Mouse (Mus musculus) lung, embryonic 16.5 days (tissue): ENCODE measurements around the gene Hoxd8. TPM values are rescaled to one million over a fixed set of nuclear protein-coding genes. Genes with fewer than 3 reads are reported as not detected.
A peak's percentile ranks its signal among the peaks of the same experiment; 100 is the strongest.

Experiments used
- ATAC-seq: fragments of 200-750 bp; cut with Nextera tagmentation; 2 replicates; pipeline ENCODE4 v1.8.0; 2017; ENCODE audit warnings: low read depth, mild to moderate bottlenecking, moderate library complexity
- H3K27ac ChIP-seq: fragments of 300-500 bp; sonication (generic); 2 replicates; pipeline ENCODE4 v1.5.1; 2014; ENCODE audit warnings: mild to moderate bottlenecking, control low read depth, low read length
- H3K27me3 ChIP-seq: fragments of 300-500 bp; sonication (generic); 2 replicates; pipeline ENCODE4 v1.6.1; 2014; ENCODE audit warnings: low read depth, low read length, mixed read lengths; ENCODE audit not compliant: control insufficient read depth, insufficient read depth
- H3K36me3 ChIP-seq: fragments of 300-500 bp; sonication (generic); 2 replicates; pipeline ENCODE4 v1.6.1; 2014; ENCODE audit warnings: low read length; ENCODE audit not compliant: control insufficient read depth, insufficient read depth
- H3K4me1 ChIP-seq: fragments of 300-500 bp; sonication (generic); replicated peaks from 2 replicates; pipeline ENCODE4 v1.6.1; 2014; ENCODE audit warnings: low read length, mixed read lengths; ENCODE audit not compliant: control insufficient read depth, insufficient read depth
- H3K4me2 ChIP-seq: fragments of 300-500 bp; sonication (generic); 2 replicates; pipeline ENCODE4 v1.6.1; 2014; ENCODE audit warnings: low read depth, low read length, control low read depth
- H3K4me3 ChIP-seq: fragments of 300-500 bp; sonication (generic); 2 replicates; pipeline ENCODE4 v1.5.1; 2014; ENCODE audit warnings: mild to moderate bottlenecking, low read length, control low read depth
- H3K9ac ChIP-seq: fragments of 300-500 bp; sonication (generic); 2 replicates; pipeline ENCODE4 v1.6.1; 2014; ENCODE audit warnings: low read length, control low read depth
- H3K9me3 ChIP-seq: fragments of 300-500 bp; sonication (generic); 2 replicates; pipeline ENCODE4 v1.6.1; 2016; ENCODE audit warnings: low read length; ENCODE audit not compliant: control insufficient read depth
- WGBS: fragments of 180-500 bp; shearing (Covaris S2); extraction: QIAGEN DNeasy Blood & Tissue Kit; methylation state at CpG from one replicate; pipeline ENCODE4 v1.1.7; 2014; 5-methylcytosine and 5-hydroxymethylcytosine counted together
- polyA plus RNA-seq: library from polyadenylated mRNA; unstranded; fragments of >200 nt; fragmentation: Nextera tagmentation; extraction: Ambion mirVana; gene quantifications from 2 replicates; pipeline ENCODE4 v1.2.1, GENCODE M21; 2015

Gene Hoxd8
- polyA plus RNA-seq: 0.20 and 0.39 TPM in 2 replicates

DNA sequence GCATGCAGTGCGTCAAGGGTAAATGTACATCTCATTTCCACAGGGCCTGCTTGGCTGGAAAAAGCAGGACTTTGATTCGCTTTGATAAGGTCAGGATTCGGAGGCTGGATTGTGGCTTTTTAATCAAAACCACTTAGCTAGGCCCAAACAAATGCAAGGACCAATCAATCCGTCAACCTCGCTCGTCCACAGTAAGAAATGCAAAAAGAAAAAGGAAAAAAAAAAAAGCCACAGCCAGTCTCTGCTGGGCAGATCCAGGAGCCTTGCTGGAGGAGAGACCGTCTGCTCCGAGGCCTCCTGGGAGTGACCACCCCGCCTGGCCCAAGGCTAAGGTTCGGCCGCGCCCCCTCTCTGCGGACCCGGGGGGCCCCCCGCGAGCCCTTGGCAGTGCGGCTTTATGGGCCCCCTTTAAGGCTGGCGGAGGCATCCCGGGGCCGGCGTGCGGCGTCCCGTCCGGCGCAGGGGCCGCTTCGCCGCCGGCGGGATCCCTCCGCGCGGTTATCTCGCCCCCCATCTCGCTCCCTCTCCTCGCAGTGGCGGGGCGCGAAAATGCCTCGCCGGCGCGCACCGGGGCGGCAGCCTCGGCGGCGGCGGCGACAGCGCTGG is at the start of gene Hoxd8:
Gene Hoxd8, plus strand, starts transcription at position 223 of the 606 bp plus-strand sequence.
- Histone ChIP-seq H3K27me3 (peaks cover 95% of the 10 kb centered on the region), H3K4me2 (peak within 1 kb of the TSS; percentile 81), H3K9ac (peak within 1 kb of the TSS; percentile 20; the same call in 1 of the 2 replicates), H3K9me3 (no peaks in the 10 kb centered on the region), H3K27ac (no peak within 1 kb of the TSS), H3K4me1 (peaks cover 10% of the 10 kb centered on the region), H3K4me3 (peak within 1 kb of the TSS; percentile 50), H3K36me3 (no peaks in the 10 kb centered on the region)
- ATAC-seq: peak; percentile 44
- 2% methylated on average over 41 of the region's 52 CpGs for WGBS

DNA sequence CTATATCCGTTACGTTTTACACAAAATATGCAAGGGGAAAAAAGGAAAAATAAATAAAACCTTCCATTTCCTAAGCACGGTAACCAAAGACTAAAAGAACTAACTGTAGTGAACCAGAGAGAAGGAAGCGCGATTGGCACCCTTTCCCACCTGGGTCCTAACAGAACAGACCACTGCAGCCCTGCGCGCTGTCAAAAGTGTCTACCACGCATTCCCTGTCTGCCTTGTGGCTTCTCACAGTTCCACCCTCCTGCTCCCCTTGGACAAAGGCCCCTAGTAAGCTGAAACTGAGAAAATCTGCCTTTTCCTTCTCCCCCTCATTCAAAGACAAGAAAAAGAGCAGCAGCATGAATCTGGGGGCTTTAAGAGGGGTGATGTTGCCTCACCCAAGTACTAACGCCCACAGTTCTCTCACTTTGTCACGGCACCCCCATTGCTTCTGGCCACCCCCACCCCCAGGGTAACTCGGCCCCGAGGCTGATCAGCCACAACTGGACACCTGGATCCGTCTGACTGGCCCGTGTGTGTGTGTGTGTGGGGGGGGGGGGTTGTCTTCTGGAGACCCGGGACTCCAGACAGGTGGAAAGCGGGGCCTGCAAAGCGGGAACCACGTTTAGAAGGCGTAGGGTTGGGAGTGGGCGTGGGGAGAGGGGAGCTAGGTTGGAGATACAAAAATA is 49.5 kb upstream of the Hoxd8 start:
- Histone ChIP-seq H3K36me3 (no peaks in the 10 kb centered on the region), H3K4me1 (peaks cover 5% of the 10 kb centered on the region), H3K4me2 (no peak overlapping the region), H3K9ac (no peak overlapping the region), H3K4me3 (no peak overlapping the region; the same call in 1 of the 2 replicates), H3K27ac (no peak overlapping the region), H3K9me3 (no peaks in the 10 kb centered on the region), H3K27me3 (peaks cover 82% of the 10 kb centered on the region)
- ATAC-seq: peak; percentile 17; the same call in 1 of the 2 replicates
- WGBS: 6% methylated on average over 20 of the region's 20 CpGs

DNA sequence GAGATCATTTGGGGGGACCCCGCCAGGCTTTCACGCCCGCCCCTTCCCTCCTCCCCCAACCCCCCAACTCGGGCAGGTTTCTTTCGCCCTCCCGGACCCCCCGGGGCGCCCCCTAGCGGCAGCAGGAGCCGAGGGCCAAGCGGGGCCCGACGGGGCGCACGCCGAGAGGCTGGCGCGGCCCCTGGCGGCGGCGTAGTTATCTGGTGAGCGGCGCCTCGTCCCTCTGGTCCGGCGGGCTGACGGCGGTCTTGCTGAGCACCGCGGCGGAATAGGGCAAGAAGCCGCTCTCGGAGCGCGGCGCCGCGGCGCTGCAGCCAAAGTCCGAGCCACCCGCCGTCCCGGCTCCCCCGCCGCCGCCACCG is 49.0 kb upstream of the Hoxd8 start:
- no peak overlapping the region for H3K9ac ChIP-seq
- peaks cover 5% of the 10 kb centered on the region for H3K4me1 ChIP-seq
- H3K4me2 ChIP-seq: peak overlapping the region; percentile 51
- H3K36me3 ChIP-seq: no peaks in the 10 kb centered on the region
- H3K27me3 ChIP-seq: peaks cover 82% of the 10 kb centered on the region
- WGBS: 4% methylated on average over 20 of the region's 47 CpGs
- no peak overlapping the region for H3K27ac ChIP-seq
- H3K4me3 ChIP-seq: peak overlapping the region; percentile 39
- H3K9me3 ChIP-seq: no peaks in the 10 kb centered on the region
- ATAC-seq: peak; percentile 36; the same call in 1 of the 2 replicates

DNA sequence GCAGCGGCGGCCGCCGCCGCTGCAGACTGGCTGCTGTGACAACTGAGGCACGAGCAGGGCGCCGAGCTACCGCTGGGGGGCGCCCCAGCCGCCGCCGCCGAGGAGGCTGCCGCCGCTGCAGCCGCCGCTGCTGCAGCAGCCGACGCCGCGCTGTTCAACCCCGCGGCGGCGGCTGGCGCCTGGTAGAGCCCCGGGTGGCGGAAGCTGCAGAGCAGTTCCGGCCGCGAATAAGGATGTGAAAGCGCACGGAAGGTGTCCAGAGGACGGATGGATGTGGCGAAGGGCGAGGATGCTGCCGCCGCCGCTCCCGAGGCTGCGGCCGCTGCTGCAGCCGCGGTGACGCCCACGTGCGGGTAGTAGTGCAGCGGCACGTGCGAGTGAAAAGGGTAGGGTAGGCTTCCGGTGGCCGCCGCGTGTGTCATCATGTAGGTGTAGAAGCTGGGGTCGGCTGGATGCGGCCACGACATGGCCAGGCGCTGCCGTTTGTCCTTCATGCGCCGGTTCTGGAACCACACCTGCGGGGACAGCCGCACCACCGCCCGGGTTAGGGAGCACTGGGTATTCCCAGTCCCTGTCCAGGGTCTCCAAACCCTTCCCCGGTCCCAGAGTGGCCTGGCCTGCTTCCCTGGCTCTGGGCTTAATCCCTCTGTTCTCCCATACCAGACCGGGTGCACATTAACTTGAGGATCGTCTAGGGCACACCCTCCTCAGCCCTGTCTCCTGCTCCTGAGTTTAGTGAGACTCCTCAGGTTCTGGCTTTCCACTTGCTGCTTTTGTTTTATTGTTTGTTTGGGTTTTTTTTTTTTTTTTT is 48.4 kb upstream of the Hoxd8 start:
- Histone ChIP-seq H3K27ac (no peak overlapping the region), H3K4me3 (peak overlapping the region; percentile 39), H3K4me1 (peaks cover 5% of the 10 kb centered on the region), H3K9ac (no peak overlapping the region), H3K36me3 (no peaks in the 10 kb centered on the region), H3K27me3 (peaks cover 82% of the 10 kb centered on the region), H3K9me3 (no peaks in the 10 kb centered on the region), H3K4me2 (peak overlapping the region; percentile 51)
- WGBS: under 1% methylated on average over 60 of the region's 69 CpGs
- ATAC-seq: peak; percentile 31; the same call in 1 of the 2 replicates

DNA sequence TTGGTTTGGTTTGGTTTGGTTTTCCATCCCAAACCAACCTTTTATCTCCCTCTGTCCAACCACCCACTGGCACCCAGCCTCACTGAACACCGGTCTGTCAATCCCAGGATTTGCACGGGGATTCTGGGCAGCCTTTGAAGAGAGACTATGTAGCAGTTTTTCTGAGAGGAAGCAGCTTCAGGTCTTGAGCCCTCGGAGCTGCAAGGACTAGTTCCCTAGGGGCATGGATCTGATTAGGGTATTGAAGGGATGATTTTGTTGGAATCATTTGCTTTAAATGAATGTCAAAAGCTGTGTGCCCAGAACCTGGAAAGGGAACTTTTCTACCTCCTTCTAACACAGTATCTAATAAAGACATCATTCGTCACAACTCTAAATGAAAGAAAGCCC is 47.8 kb upstream of the Hoxd8 start:
- ATAC-seq: no peak
- no peaks in the 10 kb centered on the region for H3K9me3 ChIP-seq
- 6% methylated on average over 4 of the region's 4 CpGs for WGBS
- peaks cover 82% of the 10 kb centered on the region for H3K27me3 ChIP-seq
- H3K4me1 ChIP-seq: peaks cover 5% of the 10 kb centered on the region
- no peaks in the 10 kb centered on the region for H3K36me3 ChIP-seq
- H3K4me2 ChIP-seq: no peak overlapping the region
- no peak overlapping the region for H3K9ac ChIP-seq
- H3K27ac ChIP-seq: no peak overlapping the region
- H3K4me3 ChIP-seq: no peak overlapping the region

DNA sequence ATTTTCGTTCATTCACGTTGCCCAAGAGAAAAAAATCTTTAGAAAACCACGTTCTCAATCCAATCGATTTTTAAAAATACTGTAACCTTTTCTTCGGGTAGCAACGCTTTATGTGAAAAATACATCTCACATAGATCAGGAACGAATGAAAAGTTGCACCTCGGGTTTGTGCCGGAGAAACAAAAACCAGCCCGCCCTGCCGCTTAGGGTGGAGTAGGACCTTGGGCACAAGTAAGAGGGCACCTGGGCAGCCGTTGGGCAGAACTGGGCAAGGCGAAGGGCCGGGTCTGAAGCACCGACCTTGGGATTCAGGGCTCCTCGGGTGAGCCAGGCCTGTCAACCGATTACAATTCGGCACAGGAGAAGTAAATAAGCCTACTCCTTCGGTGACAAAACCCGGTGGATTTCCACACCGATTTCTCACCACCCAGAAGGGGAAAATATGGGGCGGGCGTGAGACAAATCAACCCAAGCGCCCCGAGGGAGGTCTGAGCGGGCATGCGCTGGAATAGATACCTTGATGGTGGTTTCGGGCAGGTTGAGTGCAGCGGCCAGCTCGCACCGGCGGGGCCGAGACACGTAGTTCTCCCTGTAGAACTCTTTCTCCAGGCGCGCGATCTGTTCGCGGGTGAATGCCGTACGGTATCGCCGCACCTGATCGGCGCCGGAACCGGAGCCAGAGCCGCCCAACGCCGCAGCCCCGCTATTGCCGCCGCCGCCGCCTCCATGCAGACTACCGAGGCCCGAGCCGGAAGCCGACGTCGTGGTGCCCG is 47.0 kb upstream of the Hoxd8 start:
- no peak overlapping the region for H3K27ac ChIP-seq
- WGBS: 3% methylated on average over 62 of the region's 62 CpGs
- no peak overlapping the region for H3K4me2 ChIP-seq

DNA sequence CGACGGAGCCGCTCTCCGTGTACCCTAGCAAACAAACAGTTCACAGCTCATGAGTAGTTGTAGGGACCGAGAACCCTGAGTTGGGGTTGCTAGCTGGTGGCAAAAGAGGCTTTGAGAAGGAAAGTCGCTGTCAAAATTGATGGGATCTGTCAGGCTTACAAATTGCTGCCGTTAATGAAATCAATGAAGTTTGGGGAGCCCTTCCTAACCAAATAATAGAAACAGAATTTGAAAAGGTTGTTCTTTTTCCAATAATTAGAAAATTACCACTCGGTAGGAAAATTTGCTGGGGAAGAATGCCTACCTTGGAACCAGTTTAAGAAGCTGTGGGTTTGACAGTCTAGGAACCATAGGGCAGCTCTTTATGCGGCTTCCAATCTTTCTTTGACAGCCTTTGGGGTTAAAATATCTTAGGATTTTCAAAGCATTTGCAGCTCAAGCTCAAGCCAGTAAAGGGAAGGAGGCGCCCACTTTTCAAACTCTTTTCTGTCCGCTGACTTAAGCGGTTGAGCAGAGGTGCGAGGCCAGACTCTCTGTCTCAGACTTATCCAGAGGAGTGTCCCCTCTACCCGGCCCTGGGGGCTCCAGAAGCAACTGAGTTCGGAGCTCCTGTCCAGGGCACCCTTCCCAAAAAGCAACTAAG is 46.3 kb upstream of the Hoxd8 start:
- H3K9ac ChIP-seq: no peak overlapping the region
- no peak overlapping the region for H3K4me3 ChIP-seq
- ATAC-seq: no peak
- no peaks in the 10 kb centered on the region for H3K36me3 ChIP-seq
- WGBS: 2% methylated on average over 15 of the region's 15 CpGs
- H3K27me3 ChIP-seq: peaks cover 86% of the 10 kb centered on the region
- peaks cover 5% of the 10 kb centered on the region for H3K4me1 ChIP-seq
- no peak overlapping the region for H3K27ac ChIP-seq
- no peak overlapping the region for H3K4me2 ChIP-seq
- H3K9me3 ChIP-seq: no peaks in the 10 kb centered on the region

More for the DNA sequence above, 47.0 kb upstream of the Hoxd8 start:
- Histone ChIP-seq H3K9ac (no peak overlapping the region), H3K4me1 (peaks cover 5% of the 10 kb centered on the region), H3K27me3 (peaks cover 82% of the 10 kb centered on the region), H3K4me3 (no peak overlapping the region), H3K36me3 (no peaks in the 10 kb centered on the region), H3K9me3 (no peaks in the 10 kb centered on the region)
- ATAC-seq: no peak

DNA sequence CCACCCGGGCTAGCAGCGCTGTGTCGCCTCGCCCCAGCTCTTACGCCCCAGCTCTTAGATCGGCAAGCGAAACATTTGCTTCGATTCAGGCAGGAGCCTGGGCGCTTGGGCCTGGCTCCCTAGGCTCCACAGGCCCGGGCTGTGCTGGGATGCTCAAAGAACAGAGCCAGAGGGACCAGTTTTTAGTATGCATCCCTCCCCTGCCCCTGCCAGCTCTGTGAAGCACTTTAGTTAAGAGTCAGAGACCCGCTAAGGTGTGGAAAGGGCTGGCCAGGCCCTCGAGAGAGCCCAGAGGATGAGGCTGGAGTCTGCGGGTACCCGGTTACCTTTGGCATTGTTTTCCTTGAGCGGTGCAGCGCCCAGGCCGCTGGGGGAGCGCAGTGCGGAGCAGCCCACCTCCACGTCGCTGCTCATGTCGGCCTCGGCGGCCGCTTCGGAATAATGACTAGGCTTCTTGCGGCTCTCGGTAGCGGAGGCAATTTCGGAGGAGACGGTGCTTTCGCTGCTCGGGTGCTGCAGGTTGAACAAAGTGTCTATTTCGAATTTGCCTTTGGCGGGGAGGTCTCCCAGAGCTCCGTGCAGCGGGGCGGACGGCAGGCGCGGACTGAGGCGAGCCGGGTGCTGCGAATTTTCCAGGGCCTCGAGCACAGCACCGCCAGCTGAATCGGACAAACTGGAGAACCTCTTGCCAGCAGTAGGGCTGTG is 45.6 kb upstream of the Hoxd8 start:
- H3K27me3 ChIP-seq: peaks cover 90% of the 10 kb centered on the region
- H3K4me2 ChIP-seq: no peak overlapping the region
- H3K9me3 ChIP-seq: no peaks in the 10 kb centered on the region
- H3K4me3 ChIP-seq: no peak overlapping the region
- H3K4me1 ChIP-seq: peaks cover 5% of the 10 kb centered on the region
- no peaks in the 10 kb centered on the region for H3K36me3 ChIP-seq
- 1% methylated on average over 47 of the region's 47 CpGs for WGBS
- no peak for ATAC-seq
- H3K9ac ChIP-seq: no peak overlapping the region
- H3K27ac ChIP-seq: no peak overlapping the region
